In the genomic region with DNA sequence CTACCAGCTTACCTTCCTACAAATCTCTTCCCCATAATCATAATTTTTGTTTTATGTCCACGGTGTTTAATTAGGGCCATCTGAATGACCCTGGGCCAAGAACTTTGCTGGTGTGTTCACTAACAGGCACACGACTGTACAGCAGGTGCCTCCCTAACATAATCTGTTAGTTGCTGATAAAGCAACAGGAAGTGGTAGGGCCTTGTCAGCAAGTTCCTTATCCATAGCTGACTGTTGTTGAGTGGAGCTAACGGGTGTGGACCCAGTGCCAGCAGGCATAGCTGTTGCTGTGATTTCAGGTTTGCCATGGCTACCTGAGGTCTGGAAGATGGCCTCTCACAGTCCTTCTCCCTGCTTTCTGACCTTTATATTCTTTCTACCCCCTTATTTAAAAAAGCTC, we compare ENCODE assay signal across 14 mouse cellular contexts. TPM values are rescaled to one million over a fixed set of nuclear protein-coding genes. Genes with fewer than 3 reads are reported as not detected.
DNase-seq lines count a peak whose midpoint lies in the region; ATAC-seq and TF ChIP-seq lines count a peak whose summit lies in the region.
"Had no signal": no experiment of that assay in that cellular context is flagged by ENCODE, and none has a peak within 500 bp of the region (broad histone marks: within the 10 kb centered on the region; RNA-seq: fewer than 3 reads in every experiment).

No protein-coding gene starts in this region.

- TF ChIP-seq EP300 in stomach, postnatal 0 days (optimal IDR thresholded peaks at IDR 0.05), result no peak

- peak; percentile 43; the same call in 1 of the 2 replicates for ATAC-seq in liver, embryonic 16.5 days (ENCODE audit: low read depth)
- peak; percentile 59; the same call in 1 of the 2 replicates for ATAC-seq in stomach, postnatal 0 days (ENCODE audit: low FRiP score, low TSS enrichment)
- no peak for ATAC-seq in hindbrain, embryonic 16.5 days
- ATAC-seq: midbrain, embryonic 15.5 days had no signal

- TF ChIP-seq CTCF in stomach, postnatal 0 days (IDR thresholded peaks at IDR 0.05; ENCODE audit: low read depth), result 0 out of 2 replicates have a peak, but pooled peaks have one; percentile 6

- H3K4me3 ChIP-seq in liver, embryonic 16.5 days (ENCODE audit: low read depth, low read length), result no peak overlapping the region
- no peak overlapping the region for H3K4me3 ChIP-seq in stomach, postnatal 0 days (ENCODE audit: low read depth, low read length)
- no peak overlapping the region for H3K4me3 ChIP-seq in hindbrain, embryonic 16.5 days (ENCODE audit: low read length)
- H3K4me3 ChIP-seq: hindbrain, embryonic 13.5 days; lung, embryonic 15.5 days; midbrain, embryonic 15.5 days had no signal

- no peaks in the 10 kb centered on the region for H3K4me1 ChIP-seq in liver, embryonic 16.5 days (ENCODE audit: control insufficient read depth, low read depth, low read length)
- H3K4me1 ChIP-seq in stomach, postnatal 0 days (replicated peaks; ENCODE audit: control insufficient read depth, insufficient read depth), result no peaks in the 10 kb centered on the region
- H3K4me1 ChIP-seq in hindbrain, embryonic 16.5 days (ENCODE audit: control insufficient read depth, insufficient read depth, low read depth, low read length), result no peaks in the 10 kb centered on the region
- H3K4me1 ChIP-seq: hindbrain, embryonic 13.5 days; lung, embryonic 15.5 days; midbrain, embryonic 15.5 days had no signal

- no peak overlapping the region for H3K27ac ChIP-seq in liver, embryonic 16.5 days (ENCODE audit: low read length)
- H3K27ac ChIP-seq in stomach, postnatal 0 days (replicated peaks), result no peak overlapping the region
- no peak overlapping the region for H3K27ac ChIP-seq in hindbrain, embryonic 16.5 days (ENCODE audit: low read depth, low read length)
- H3K27ac ChIP-seq: hindbrain, embryonic 13.5 days; lung, embryonic 15.5 days; midbrain, embryonic 15.5 days had no signal

- no peak overlapping the region for H3K9ac ChIP-seq in liver, embryonic 16.5 days (ENCODE audit: low read depth, low read length)
- H3K9ac ChIP-seq in stomach, postnatal 0 days (ENCODE audit: low read length), result no peak overlapping the region
- no peak overlapping the region for H3K9ac ChIP-seq in hindbrain, embryonic 16.5 days (ENCODE audit: low read depth, low read length)
- H3K9ac ChIP-seq: hindbrain, embryonic 13.5 days; lung, embryonic 15.5 days; midbrain, embryonic 15.5 days had no signal

- 13% methylated on average over 3 of the region's 3 CpGs for WGBS in liver, embryonic 16.5 days (ENCODE audit: insufficient replicate concordance)
- 58% methylated on average over 3 of the region's 3 CpGs for WGBS in stomach, postnatal 0 days
- WGBS in hindbrain, embryonic 16.5 days, result 89% methylated on average over 3 of the region's 3 CpGs

- no peaks in the 10 kb centered on the region for H3K36me3 ChIP-seq in liver, embryonic 16.5 days (ENCODE audit: control insufficient read depth, insufficient read depth)
- H3K36me3 ChIP-seq in stomach, postnatal 0 days (ENCODE audit: control insufficient read depth, insufficient read depth, low read length), result no peaks in the 10 kb centered on the region
- H3K36me3 ChIP-seq in hindbrain, embryonic 16.5 days (ENCODE audit: control insufficient read depth, insufficient read depth, low read length), result no peaks in the 10 kb centered on the region
- H3K36me3 ChIP-seq: hindbrain, embryonic 13.5 days; lung, embryonic 15.5 days; midbrain, embryonic 15.5 days had no signal

- no peaks in the 10 kb centered on the region for H3K27me3 ChIP-seq in liver, embryonic 16.5 days (ENCODE audit: control insufficient read depth, insufficient read depth, low read depth, low read length)
- no peaks in the 10 kb centered on the region for H3K27me3 ChIP-seq in stomach, postnatal 0 days (ENCODE audit: control insufficient read depth, insufficient read depth, low read length)
- H3K27me3 ChIP-seq in hindbrain, embryonic 16.5 days (replicated peaks; ENCODE audit: control insufficient read depth, insufficient read depth, low read length), result no peaks in the 10 kb centered on the region
- H3K27me3 ChIP-seq: hindbrain, embryonic 13.5 days; lung, embryonic 15.5 days; midbrain, embryonic 15.5 days had no signal

- no peaks in the 10 kb centered on the region for H3K9me3 ChIP-seq in liver, embryonic 16.5 days (replicated peaks; ENCODE audit: control insufficient read depth, low read length)
- H3K9me3 ChIP-seq in stomach, postnatal 0 days (ENCODE audit: control insufficient read depth, low read length), result no peaks in the 10 kb centered on the region
- H3K9me3 ChIP-seq in hindbrain, embryonic 16.5 days (ENCODE audit: control insufficient read depth, low read length), result no peaks in the 10 kb centered on the region
- H3K9me3 ChIP-seq: hindbrain, embryonic 13.5 days; lung, embryonic 15.5 days; midbrain, embryonic 15.5 days had no signal

- no peak overlapping the region for H3K4me2 ChIP-seq in liver, embryonic 16.5 days (ENCODE audit: low read depth, low read length)
- no peak overlapping the region for H3K4me2 ChIP-seq in stomach, postnatal 0 days (replicated peaks; ENCODE audit: low read depth)
- no peak overlapping the region for H3K4me2 ChIP-seq in hindbrain, embryonic 16.5 days (ENCODE audit: low read length)
- H3K4me2 ChIP-seq: hindbrain, embryonic 13.5 days; lung, embryonic 15.5 days; midbrain, embryonic 15.5 days had no signal

- peak; percentile 21 for DNase-seq in thymus, postnatal 0 days (ENCODE audit: low spot score)
- DNase-seq in thymus, adult 18-20 months, result no peak
- peak; percentile 54 for DNase-seq in induced T-regulatory cell, adult 2 months (ENCODE audit: low read depth)
- peak; percentile 17 for DNase-seq in stomach, postnatal 0 days (ENCODE audit: low spot score)
- DNase-seq in layer of hippocampus, postnatal 14 days (ENCODE audit: low spot score in 2 of 2), result no peak
- no peak for DNase-seq in neural tube, embryonic 10.5 days (ENCODE audit: extremely low spot score, low spot score)
- DNase-seq: adrenal gland, postnatal 25 days; right cerebral cortex, postnatal 25 days; thymus, postnatal 4 days had no signal

RNA-seq across cellular contexts. Expression of gene Nmd3, which starts 47.6 kb away (rescaled TPM):
- polyA plus RNA-seq in thymus, postnatal 0 days (2015; fragmentation: Nextera tagmentation; extraction: Ambion mirVana), result 160 and 167 TPM in 2 replicates
- 48.5 and 60.9 TPM in 2 replicates for polyA plus RNA-seq in liver, embryonic 16.5 days (2015; fragmentation: Nextera tagmentation; extraction: Ambion mirVana)
- 97.8 and 106 TPM in 2 replicates for polyA plus RNA-seq in stomach, postnatal 0 days (2015; fragmentation: Nextera tagmentation; extraction: Ambion mirVana)
- 86.0 and 91.8 TPM in 2 replicates for polyA plus RNA-seq in hindbrain, embryonic 16.5 days (2015; fragmentation: Nextera tagmentation; extraction: Ambion mirVana)
- total RNA-seq in layer of hippocampus, postnatal 14 days (2021), result 10 to 100 TPM; 40.3 to 46.0 TPM

Comparison
In these comparisons a context has a peak if more than half of its experiments do, and no peak if none do; other contexts are left out.
1. DNase-seq: peak in thymus, postnatal 0 days (single experiment), induced T-regulatory cell, adult 2 months (single experiment) and stomach, postnatal 0 days (single experiment); none in thymus, adult 18-20 months (0 of 2), layer of hippocampus, postnatal 14 days (0 of 2) and neural tube, embryonic 10.5 days (single experiment).